Mouse (Mus musculus) fibroblast of lung, adult 2 months (primary cell): ENCODE measurements around the gene B4galt7.
"Not testable (repeated sequence)": the region's sequence is repeated elsewhere in the genome, so short reads cannot be mapped to it uniquely, and the experiment has no call there.

Experiments used
- DNase-seq: peaks from one replicate; pipeline ENCODE4 v3.0.0-alpha.2; 2011; ENCODE audit warnings: low read depth

The B4galt7 gene

DNA sequence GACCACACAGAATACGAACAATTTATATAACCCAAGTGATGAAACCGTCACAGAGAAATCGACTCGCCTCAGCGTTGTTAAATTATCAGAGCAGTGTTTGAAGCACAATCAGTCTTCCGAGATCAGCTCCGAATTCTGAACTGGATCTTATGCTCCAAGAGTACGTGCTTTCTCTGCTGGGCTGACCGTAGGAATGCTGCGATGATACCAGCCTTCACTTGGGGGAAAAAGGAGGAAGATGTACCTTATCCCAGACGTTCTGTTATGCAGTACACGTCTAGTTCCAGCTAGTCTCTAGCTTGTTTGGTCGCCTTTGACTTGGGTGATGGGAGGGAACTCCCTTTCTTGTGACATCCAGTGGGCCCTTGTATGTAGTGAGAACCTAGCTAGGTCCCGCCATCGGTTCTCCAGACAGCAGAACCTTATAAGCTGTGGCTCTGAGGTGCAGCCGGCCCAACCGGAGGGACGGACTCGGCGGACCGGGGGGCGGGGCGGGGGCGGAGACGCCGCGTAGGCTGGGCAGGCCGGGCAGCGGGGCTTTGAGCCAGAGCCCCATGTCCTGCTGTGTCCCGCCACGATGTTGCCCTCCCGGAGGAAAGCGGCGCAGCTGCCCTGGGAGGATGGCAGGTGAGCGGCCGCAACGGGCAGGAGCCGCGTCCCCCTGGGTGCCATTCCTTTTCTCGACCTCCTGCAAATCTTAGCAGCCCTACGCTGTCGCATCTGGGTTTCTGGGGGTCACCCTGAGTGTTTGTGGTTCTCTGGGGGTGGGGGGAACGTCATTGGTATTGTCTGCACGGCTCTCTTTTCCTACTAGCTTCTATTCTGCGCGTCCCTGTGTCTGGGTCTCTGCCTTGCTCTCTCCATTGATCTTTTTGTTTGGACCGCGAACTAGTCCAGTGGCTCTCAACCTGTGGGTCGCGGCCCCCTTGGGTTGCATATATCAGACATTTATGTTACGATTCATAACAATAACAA is at the start of gene B4galt7:
TSS of gene B4galt7 (plus strand) at position 331 of the 975 bp plus-strand sequence.
- no peak for DNase-seq

GRCm38 (mm10) chr13:55555921-55556320 is 43.8 kb upstream of the B4galt7 start:
- no peak for DNase-seq

GRCm38 (mm10) chr13:55557499-55557898 is 42.2 kb upstream of the B4galt7 start:
- no peak for DNase-seq

- DNase-seq = no peak
These were observed 36.3 kb upstream of the B4galt7 start for GRCm38 (mm10) chr13:55563266-55563879.

- no peak for DNase-seq
These were observed 32.7 kb upstream of the B4galt7 start for GRCm38 (mm10) chr13:55567001-55567400.

- no peak for DNase-seq
These were observed 31.7 kb upstream of the B4galt7 start for GRCm38 (mm10) chr13:55567949-55568348.

- DNase-seq = not testable (repeated sequence)
These were observed 31.2 kb upstream of the B4galt7 start for GRCm38 (mm10) chr13:55568524-55568923.

- no peak for DNase-seq
These were observed 29.9 kb upstream of the B4galt7 start for GRCm38 (mm10) chr13:55569726-55570285.

DNA sequence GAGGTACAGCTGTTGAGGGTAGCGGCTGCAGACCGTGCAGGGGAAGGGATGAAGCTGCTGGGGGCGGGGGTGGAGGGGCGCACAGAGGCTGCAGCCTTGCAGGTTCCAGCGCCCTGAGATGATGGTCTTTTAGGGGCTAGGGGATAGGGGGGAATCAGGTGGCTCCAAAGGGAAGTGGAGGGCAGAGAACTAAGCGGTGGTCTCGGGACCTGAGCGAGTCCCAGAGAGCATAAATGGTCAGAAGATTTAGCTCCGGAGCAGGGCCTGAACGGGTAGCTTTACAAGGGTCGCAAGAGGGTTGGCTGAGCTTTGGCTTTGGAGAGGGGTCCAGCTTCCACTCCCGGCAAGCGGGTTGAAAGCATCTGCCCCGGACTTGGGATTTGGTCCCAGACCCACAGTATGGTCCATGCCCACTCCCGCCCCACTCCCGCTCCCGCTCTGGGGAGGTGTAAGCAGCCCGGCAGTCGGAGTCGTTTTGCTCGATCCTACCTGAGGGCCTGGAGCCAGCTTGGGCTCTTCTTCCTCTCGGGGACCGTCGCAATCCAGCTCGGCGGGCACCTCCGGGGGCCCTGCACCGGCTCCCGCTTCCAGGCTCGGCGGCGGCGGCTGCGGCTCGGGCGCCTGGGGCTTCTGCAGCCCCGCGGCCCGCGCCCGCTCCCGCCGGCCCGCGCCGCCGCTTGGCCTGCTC is 29.3 kb upstream of the B4galt7 start:
- no peak for DNase-seq

DNA sequence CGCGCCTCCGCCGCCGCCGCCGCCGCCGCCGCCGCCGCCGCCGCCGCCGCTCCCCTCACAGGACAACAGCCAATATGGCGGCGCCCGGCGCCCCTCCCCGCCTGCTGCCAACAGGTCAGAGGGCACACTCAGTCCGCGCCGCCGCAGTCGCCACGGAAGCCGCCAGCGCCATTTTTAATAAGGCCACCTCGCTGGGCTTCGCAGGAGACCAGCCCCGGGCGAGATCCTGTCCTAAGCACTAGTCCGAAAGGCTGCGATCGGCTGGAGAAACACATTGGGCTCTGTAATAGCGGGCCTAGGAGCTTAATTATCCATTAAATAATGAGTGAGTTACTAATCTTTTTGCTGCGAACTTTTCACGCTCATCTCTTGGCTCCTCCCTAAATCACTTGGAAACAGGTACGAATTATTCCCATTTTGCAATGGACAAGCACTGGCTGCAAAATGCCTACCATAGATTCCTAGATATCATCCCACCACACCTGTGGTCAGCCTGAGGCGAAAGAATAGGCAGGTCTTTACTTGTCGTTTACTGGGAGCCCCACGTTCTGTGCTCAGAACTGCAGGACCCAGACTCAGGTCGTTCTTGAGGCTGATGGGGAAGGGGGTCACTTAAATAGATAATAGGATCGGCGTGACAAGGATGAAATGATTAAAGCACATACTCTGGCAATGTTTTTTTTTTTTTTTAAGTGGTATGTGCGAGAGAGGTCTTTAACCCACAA is 28.5 kb upstream of the B4galt7 start, which contains the start of gene Fam193b:
TSS of gene Fam193b (minus strand) at position 94 of the 725 bp plus-strand sequence.
- DNase-seq = peak; percentile 81

DNA sequence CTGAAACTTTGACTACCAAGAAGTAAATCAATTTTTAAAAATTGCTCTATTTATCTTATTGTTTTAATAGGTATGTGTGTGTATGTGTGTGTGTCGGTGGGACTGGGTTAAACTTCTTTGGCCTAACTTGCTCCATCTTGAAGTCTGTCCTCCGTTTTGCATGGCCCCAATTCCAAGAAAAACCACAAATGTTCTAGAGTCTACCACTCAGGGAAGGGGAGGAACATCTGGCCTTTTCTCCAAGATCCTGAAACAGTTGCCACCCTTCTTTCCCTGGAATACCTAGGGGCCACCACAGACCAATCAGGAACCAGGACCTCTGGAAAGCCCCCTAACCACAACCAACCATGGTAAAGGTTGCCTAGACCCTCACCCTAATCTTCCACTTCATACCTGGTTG is 27.7 kb upstream of the B4galt7 start:
- DNase-seq = no peak

- no peak for DNase-seq
These were observed 26.3 kb upstream of the B4galt7 start, which contains the start of gene Tmed9 for GRCm38 (mm10) chr13:55573432-55573831. TSS of gene Tmed9 (plus strand) at chr13:55573732.

- DNase-seq = no peak
These were observed 25.4 kb upstream of the B4galt7 start for GRCm38 (mm10) chr13:55574321-55574720.

GRCm38 (mm10) chr13:55575932-55576331 is 23.8 kb upstream of the B4galt7 start:
- no peak for DNase-seq

GRCm38 (mm10) chr13:55576872-55577271 is 22.8 kb upstream of the B4galt7 start:
- DNase-seq = not testable (repeated sequence)

DNA sequence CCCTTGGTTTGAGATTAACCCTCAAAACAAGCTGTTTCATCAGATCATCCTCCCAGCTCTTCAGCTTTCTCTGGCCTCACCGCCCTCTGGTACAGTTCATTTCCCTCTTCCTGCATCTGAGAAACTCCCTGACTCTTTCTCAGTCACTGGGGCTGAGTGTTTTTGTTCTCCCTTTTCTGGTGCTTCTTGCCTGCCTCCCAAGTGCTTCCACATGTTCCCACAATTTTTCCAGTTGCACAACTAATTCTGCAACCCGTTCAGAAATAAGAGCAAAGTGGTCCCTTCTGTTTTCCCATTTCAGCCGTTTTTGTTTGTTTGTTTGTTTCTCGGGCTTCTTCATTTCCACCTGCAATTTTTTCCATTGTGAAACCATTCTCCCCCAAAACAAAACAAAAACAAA is 21.6 kb upstream of the B4galt7 start:
- DNase-seq = no peak

DNA sequence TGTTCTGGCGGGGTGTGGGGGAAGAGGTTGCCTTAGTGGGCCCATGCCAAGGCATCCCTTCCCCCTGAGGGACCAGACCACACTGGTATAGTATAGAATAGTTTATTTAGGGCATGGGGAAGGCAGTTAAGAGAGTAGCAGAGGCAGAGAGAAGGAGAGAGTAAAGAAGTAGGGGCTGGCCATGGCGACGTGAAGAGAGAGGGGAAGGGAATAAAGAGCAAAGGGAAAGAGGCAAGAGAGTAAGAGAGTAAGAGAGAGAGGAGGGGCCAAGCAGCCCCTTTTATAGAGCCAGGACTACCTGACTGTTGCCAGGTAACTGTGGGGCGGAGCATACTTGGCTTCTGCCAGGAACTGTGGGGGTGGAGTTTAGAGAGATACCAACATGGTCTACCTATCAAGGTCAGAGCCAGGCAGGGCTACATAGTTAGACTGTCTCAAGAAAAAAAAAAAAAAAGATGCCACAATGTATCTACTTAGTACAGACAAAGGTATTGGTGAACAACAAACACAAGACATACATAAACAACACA is 7.7 kb upstream of the B4galt7 start:
- no peak for DNase-seq

DNA sequence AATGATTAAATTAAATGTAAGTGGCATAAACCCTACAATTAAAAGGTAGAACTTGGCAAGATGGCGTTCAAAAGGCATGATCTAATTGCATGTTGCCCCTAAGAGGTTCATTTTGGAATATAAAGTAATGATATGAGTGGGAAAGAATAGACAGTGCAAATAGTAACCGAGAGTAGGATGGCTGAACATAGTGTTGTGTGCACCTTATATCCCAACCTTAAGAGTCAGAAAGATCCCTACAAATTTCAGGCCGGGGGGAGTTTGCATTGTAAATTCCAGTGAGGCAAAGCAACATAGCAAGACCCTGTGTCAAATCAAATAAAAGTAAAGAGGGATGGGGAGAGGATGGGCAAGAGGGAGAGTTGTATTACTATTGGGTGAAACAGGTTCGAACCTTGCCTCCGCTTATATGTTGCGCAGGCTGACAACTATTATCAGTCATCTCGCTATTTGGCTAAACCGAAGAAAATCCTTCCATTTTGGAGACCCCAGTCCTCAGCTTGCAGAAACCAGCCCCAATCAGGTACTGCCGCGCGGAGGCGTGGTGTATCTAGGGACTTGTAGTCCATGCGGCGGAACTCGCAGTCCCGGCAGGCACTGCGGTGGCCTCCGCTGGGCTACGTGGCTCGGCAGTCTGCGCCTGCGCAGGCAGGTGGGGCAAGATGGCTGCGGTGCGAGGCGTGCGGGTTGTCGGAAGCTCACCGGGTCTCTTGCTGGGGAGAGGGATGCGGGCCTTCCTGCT is 7.0 kb upstream of the B4galt7 start:
- DNase-seq = peak; percentile 87

- DNase-seq = no peak
These were observed 6.4 kb upstream of the B4galt7 start for GRCm38 (mm10) chr13:55593254-55593747.

DNA sequence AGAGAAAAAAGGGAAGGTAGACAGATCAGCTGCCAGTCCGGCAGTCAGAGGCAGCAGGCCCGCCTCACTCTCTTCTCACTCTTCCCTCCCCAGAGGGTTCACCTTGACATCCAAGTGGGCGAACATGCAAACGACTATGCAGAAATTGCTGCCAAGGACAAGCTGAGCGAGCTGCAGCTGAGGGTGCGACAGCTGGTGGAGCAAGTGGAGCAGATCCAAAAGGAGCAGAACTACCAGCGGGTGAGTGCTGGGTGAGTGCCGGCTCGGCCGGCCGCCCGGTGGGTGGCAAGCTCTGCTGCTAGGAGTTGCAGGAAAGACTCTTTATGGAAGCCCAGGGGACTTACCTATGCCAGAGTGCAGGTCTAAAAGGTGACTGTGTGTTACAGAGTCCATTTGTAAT is 4.3 kb upstream of the B4galt7 start:
- DNase-seq = no peak
